Mouse (Mus musculus): ENCODE data around the gene Zdhhc13. TPM values are rescaled to one million over a fixed set of nuclear protein-coding genes. Genes with fewer than 3 reads are reported as not detected.

Gene Zdhhc13
- polyA plus RNA-seq, 1 experiment from 2014 or later: 32.1 TPM

DNA sequence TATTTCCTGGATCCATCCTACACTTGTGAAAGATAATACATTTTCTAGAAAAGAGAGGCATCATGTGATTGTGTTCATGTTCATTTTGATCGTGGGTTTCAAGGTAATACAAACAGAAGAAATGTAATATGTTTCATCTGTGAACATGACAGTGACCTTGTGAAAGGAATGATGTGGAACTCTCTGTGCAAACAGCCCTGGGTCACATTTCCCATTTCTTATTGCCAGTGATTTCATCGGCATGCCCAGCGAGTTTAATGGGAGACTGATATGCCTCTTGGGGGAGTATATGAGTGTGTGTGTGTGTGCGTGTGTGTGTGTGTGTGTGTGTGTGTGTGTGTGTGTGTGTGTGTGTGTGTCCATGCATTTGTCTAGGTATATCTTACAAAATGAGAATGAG is 52.7 kb downstream of the Zdhhc13 start:
- WGBS: 73% methylated on average over 4 of the region's 4 CpGs
- Histone ChIP-seq H3K4me1 (replicated peaks; ENCODE audit: control insufficient read depth, insufficient read depth, low read length) (no peaks in the 10 kb centered on the region), H3K4me3 (ENCODE audit: low read depth, low read length) (no peak overlapping the region), H3K9ac (ENCODE audit: low read depth, low read length) (no peak overlapping the region), H3K36me3 (ENCODE audit: control insufficient read depth, insufficient read depth, low read length) (no peaks in the 10 kb centered on the region), H3K27me3 (replicated peaks; ENCODE audit: control insufficient read depth, insufficient read depth, low read length) (no peaks in the 10 kb centered on the region), H3K27ac (ENCODE audit: low read depth, low read length) (no peak overlapping the region), H3K9me3 (ENCODE audit: control insufficient read depth, low read length) (no peaks in the 10 kb centered on the region), H3K4me2 (no peak overlapping the region)
- no peak for DNase-seq (ENCODE audit: low spot score)
- no peak for ATAC-seq (replicated peaks; ENCODE audit: low FRiP score)

DNA sequence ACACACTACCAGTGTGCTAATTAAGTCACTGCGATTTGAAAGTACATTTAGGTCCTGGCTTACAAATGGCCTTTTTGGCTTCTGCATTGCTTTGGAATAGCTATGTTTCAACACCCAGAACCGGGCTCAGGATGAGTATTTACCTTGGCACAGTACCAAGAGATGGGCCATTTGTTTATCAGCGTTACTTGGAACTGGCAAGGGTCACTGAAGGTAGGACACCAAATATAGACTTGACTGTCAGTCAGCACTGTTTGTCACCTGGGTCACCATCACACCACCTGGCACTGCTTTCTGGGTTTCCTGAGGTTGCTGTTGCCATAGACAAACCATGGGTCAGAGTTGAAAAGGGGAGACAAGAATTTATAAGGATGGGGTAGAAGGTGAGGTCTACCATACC is 53.5 kb downstream of the Zdhhc13 start:
- DNase-seq (ENCODE audit: low spot score) (no peak), ATAC-seq (replicated peaks; ENCODE audit: low FRiP score) (no peak)
- no peak overlapping the region for H3K9ac ChIP-seq (ENCODE audit: low read depth, low read length)
- no peaks in the 10 kb centered on the region for H3K9me3 ChIP-seq (ENCODE audit: control insufficient read depth, low read length)
- no peak overlapping the region for H3K4me2 ChIP-seq
- H3K27ac ChIP-seq (ENCODE audit: low read depth, low read length): no peak overlapping the region
- no peaks in the 10 kb centered on the region for H3K36me3 ChIP-seq (ENCODE audit: control insufficient read depth, insufficient read depth, low read length)
- no peaks in the 10 kb centered on the region for H3K4me1 ChIP-seq (replicated peaks; ENCODE audit: control insufficient read depth, insufficient read depth, low read length)
- H3K27me3 ChIP-seq (replicated peaks; ENCODE audit: control insufficient read depth, insufficient read depth, low read length): no peaks in the 10 kb centered on the region
- WGBS: 70% methylated on average over 3 of the region's 3 CpGs
- H3K4me3 ChIP-seq (ENCODE audit: low read depth, low read length): no peak overlapping the region

DNA sequence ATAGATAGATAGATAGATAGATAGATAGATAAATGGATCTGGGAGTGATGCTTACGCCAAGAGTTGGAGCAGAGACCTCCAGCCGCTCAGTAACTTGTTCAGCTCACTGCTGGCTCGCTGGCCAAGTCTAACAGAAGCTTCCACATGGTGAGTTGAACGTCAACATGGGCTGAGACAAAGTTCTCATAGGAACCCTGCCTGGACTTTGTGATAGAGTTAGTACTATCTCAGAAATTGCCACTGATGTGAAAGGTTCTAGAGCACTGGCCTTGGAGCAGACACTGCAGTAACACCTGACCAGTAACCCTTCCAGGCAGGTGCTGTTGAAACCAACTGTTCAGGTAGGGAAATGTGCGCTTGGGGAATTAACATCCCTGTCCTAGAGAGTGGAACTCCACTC is 54.7 kb downstream of the Zdhhc13 start:
- no peaks in the 10 kb centered on the region for H3K9me3 ChIP-seq (ENCODE audit: control insufficient read depth, low read length)
- DNase-seq (ENCODE audit: low spot score) (no peak), ATAC-seq (replicated peaks; ENCODE audit: low FRiP score) (no peak)
- WGBS: 84% methylated on average over 5 of the region's 5 CpGs
- H3K36me3 ChIP-seq (ENCODE audit: control insufficient read depth, insufficient read depth, low read length): no peaks in the 10 kb centered on the region
- H3K27me3 ChIP-seq (replicated peaks; ENCODE audit: control insufficient read depth, insufficient read depth, low read length): no peaks in the 10 kb centered on the region
- H3K4me3 ChIP-seq (ENCODE audit: low read depth, low read length): no peak overlapping the region
- no peak overlapping the region for H3K27ac ChIP-seq (ENCODE audit: low read depth, low read length)
- H3K4me2 ChIP-seq: no peak overlapping the region
- no peak overlapping the region for H3K9ac ChIP-seq (ENCODE audit: low read depth, low read length)
- H3K4me1 ChIP-seq (replicated peaks; ENCODE audit: control insufficient read depth, insufficient read depth, low read length): no peaks in the 10 kb centered on the region

DNA sequence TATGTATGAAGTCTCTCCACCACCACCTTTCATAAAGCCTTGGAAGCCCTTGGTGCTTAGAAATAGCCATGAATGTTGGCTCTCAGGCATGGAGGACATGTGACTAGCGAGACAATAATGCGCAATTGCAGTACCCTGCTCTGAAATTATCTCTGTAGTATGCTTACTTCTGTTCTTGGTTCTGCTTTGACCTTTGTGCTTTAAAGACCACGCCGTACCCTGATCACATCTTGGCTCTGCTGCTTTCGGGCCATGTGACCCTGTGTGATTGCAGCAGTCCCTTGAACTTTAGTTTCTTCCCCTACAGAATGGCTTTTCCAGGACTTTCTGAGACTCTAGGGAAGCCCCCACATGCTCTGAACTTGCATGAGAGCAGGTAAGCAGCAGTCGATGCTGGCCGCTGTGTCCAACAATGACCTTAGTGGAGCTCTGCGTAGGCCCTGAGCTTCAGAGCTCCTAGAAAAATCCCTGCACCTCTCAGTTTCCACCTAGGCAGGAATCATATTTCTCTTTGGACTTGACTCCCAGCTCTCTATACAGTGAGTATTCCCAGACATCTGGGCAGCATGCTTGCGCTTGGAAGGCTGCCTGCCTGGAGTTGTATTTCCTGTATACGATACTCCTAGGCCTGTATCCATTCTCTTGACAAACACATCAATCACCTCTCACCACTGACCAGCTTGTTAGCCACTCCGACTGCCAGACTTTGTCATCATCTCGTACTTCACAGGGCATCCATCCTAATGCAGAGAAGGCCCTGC is 56.6 kb downstream of the Zdhhc13 start:
- Histone ChIP-seq H3K4me3 (ENCODE audit: low read depth, low read length) (no peak overlapping the region), H3K9ac (ENCODE audit: low read depth, low read length) (no peak overlapping the region), H3K4me2 (no peak overlapping the region), H3K9me3 (ENCODE audit: control insufficient read depth, low read length) (no peaks in the 10 kb centered on the region), H3K36me3 (ENCODE audit: control insufficient read depth, insufficient read depth, low read length) (no peaks in the 10 kb centered on the region), H3K27me3 (replicated peaks; ENCODE audit: control insufficient read depth, insufficient read depth, low read length) (no peaks in the 10 kb centered on the region), H3K4me1 (replicated peaks; ENCODE audit: control insufficient read depth, insufficient read depth, low read length) (no peaks in the 10 kb centered on the region), H3K27ac (ENCODE audit: low read depth, low read length) (no peak overlapping the region)
- 79% methylated on average over 12 of the region's 12 CpGs for WGBS
- DNase-seq (ENCODE audit: low spot score) (no peak), ATAC-seq (replicated peaks; ENCODE audit: low FRiP score) (no peak)

DNA sequence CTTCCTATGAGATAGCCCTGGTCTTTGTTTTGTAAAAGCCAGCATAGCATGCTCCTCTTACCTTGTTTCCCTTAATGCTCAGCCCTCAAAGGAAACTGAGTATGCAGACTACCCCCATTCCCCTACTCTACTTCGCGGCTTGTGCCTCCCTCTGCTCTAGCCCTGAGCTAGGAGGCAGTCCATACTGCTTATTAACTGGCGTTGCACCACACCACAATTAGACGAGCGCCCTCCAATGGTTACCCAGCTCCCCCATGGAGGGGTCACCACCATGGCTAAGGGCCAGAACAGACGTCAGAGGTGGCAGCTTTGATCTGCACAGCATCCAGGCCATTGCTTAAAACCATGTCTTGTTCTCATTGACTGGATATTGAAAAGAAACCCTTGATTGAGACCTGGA is 58.0 kb downstream of the Zdhhc13 start:
- Histone ChIP-seq H3K27ac (ENCODE audit: low read depth, low read length) (no peak overlapping the region), H3K27me3 (replicated peaks; ENCODE audit: control insufficient read depth, insufficient read depth, low read length) (no peaks in the 10 kb centered on the region), H3K4me3 (ENCODE audit: low read depth, low read length) (no peak overlapping the region), H3K9ac (ENCODE audit: low read depth, low read length) (no peak overlapping the region), H3K4me1 (replicated peaks; ENCODE audit: control insufficient read depth, insufficient read depth, low read length) (no peaks in the 10 kb centered on the region), H3K4me2 (no peak overlapping the region), H3K36me3 (ENCODE audit: control insufficient read depth, insufficient read depth, low read length) (no peaks in the 10 kb centered on the region), H3K9me3 (ENCODE audit: control insufficient read depth, low read length) (no peaks in the 10 kb centered on the region)
- ATAC-seq (replicated peaks; ENCODE audit: low FRiP score) (no peak), DNase-seq (ENCODE audit: low spot score) (no peak)
- whole genome bisulfite sequencing: 66% methylated on average over 6 of the region's 6 CpGs

DNA sequence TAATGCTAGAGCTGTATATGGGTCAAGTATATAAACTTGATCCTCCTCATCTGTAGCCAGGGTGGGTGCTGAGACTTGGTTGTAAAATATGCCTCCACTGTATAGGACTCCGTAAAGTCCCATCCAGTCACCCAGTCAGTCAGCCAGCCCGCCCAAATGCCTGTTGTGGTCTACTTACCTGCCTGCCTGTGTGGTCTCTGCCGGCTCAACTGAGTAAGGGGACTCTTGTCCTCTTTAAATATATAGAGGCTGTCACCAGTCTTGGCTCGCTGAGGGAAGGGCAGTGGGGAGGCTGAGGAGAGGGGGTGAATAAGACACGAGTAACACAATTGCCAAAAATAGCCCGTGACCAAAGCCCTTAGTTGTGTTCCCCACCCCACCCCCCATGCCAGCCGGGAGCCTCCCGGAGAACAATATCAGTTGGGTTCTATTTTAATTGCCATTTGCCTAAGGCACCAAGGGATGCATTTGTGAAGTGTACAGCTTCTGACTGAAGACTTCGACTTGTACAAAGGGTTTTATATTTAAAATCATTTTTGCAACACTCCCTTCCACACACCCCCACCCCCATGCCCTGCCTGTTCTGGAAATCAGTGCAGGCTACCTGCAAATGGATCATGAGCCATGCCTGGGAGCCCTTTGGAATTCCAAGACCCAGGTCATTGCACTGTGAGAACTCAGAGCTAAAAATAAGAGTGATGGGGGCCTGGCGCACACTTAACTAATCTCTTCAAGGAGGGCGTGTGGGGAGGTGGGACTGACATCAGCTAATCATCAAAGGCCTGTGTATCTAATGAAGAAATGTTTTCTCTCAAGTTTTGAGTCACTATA is 59.2 kb downstream of the Zdhhc13 start, which contains the start of gene Csrp3:
TSS of gene Csrp3 (minus strand) at position 214 of the 831 bp plus-strand sequence.
- no peak within 1 kb of the TSS for H3K27ac ChIP-seq (ENCODE audit: low read depth, low read length)
- no peak within 1 kb of the TSS for H3K4me3 ChIP-seq (ENCODE audit: low read depth, low read length)
- no peaks in the 10 kb centered on the region for H3K4me1 ChIP-seq (replicated peaks; ENCODE audit: control insufficient read depth, insufficient read depth, low read length)
- DNase-seq (ENCODE audit: low spot score) (no peak), ATAC-seq (replicated peaks; ENCODE audit: low FRiP score) (no peak)
- no peaks in the 10 kb centered on the region for H3K27me3 ChIP-seq (replicated peaks; ENCODE audit: control insufficient read depth, insufficient read depth, low read length)
- WGBS: 62% methylated on average over 11 of the region's 11 CpGs
- H3K4me2 ChIP-seq: no peak within 1 kb of the TSS
- no peak within 1 kb of the TSS for H3K9ac ChIP-seq (ENCODE audit: low read depth, low read length)
- H3K9me3 ChIP-seq (ENCODE audit: control insufficient read depth, low read length): no peaks in the 10 kb centered on the region
- H3K36me3 ChIP-seq (ENCODE audit: control insufficient read depth, insufficient read depth, low read length): no peaks in the 10 kb centered on the region

DNA sequence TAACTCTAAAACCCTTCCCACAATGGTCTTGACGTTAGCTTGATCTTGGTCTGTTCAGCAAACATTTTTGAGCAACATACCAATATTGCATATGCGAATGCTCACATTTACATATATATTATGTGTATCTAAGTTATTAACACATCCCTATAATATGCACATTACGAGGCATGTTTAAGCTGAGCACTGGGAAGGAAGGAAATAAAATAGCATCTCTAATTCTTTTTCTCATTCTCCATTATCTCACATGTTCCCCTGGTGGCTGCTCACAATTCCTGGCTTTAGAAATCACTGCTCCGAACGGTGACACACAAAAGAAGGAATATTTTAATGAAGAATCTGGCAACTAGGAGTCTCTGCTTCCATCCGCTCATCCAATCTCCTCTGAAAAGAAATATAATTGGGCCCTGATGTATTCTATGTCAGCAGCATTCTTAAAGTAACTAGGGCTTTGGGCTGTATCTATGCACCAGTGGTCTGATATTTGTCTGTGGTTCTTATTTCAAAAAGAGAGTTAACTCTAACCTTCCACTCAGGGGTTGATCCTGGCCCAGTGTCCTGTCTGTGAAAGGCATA is 62.8 kb downstream of the Zdhhc13 start:
- ATAC-seq (replicated peaks; ENCODE audit: low FRiP score) (no peak), DNase-seq (ENCODE audit: low spot score) (no peak)
- Histone ChIP-seq H3K27ac (ENCODE audit: low read depth, low read length) (no peak overlapping the region), H3K4me1 (replicated peaks; ENCODE audit: control insufficient read depth, insufficient read depth, low read length) (no peaks in the 10 kb centered on the region), H3K9me3 (ENCODE audit: control insufficient read depth, low read length) (no peaks in the 10 kb centered on the region), H3K27me3 (replicated peaks; ENCODE audit: control insufficient read depth, insufficient read depth, low read length) (no peaks in the 10 kb centered on the region), H3K36me3 (ENCODE audit: control insufficient read depth, insufficient read depth, low read length) (no peaks in the 10 kb centered on the region), H3K9ac (ENCODE audit: low read depth, low read length) (no peak overlapping the region), H3K4me2 (no peak overlapping the region), H3K4me3 (ENCODE audit: low read depth, low read length) (no peak overlapping the region)
- 84% methylated on average over 6 of the region's 6 CpGs for WGBS

DNA sequence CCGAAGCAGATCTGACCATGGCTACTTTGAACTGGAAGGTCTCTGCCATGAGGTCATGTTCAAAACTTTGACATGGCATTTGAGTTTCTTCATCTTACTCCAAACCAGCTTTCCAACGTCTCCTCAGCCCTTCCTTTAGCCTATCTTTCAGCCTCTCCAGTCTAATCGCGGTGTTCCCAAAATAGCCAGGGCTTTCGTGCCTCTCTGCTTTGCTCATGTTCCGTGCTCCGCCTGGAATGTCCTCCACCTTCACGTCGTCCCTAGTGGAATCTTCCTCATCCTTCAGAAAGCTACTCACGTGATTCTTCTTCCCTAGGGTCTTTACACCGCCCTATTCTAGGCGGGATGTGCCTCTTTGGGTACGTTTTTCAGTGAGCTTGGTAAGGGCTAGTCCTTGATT is 64.7 kb downstream of the Zdhhc13 start:
- Histone ChIP-seq H3K27me3 (replicated peaks; ENCODE audit: control insufficient read depth, insufficient read depth, low read length) (no peaks in the 10 kb centered on the region), H3K4me3 (ENCODE audit: low read depth, low read length) (no peak overlapping the region), H3K9me3 (ENCODE audit: control insufficient read depth, low read length) (no peaks in the 10 kb centered on the region), H3K4me2 (no peak overlapping the region), H3K4me1 (replicated peaks; ENCODE audit: control insufficient read depth, insufficient read depth, low read length) (no peaks in the 10 kb centered on the region), H3K27ac (ENCODE audit: low read depth, low read length) (no peak overlapping the region), H3K36me3 (ENCODE audit: control insufficient read depth, insufficient read depth, low read length) (no peaks in the 10 kb centered on the region), H3K9ac (ENCODE audit: low read depth, low read length) (no peak overlapping the region)
- no peak for DNase-seq (ENCODE audit: low spot score)
- WGBS: 81% methylated on average over 13 of the region's 13 CpGs
- no peak for ATAC-seq (replicated peaks; ENCODE audit: low FRiP score)

All from liver, embryonic 11.5 days (tissue).